Mouse (Mus musculus) heart, embryonic 14.5 days (tissue): ENCODE results near the gene Rora. TPM values are rescaled to one million over a fixed set of nuclear protein-coding genes. Genes with fewer than 3 reads are reported as not detected.
A peak's percentile ranks its signal among the peaks of the same experiment; 100 is the strongest.

ENCODE experiments used
- ATAC-seq: fragments of 200-750 bp; cut with Nextera tagmentation; 2 replicates; pipeline ENCODE4 v1.8.0; 2017; ENCODE audit warnings: low read depth, moderate TSS enrichment; ENCODE audit not compliant: insufficient number of reproducible peaks, insufficient read depth, low FRiP score
- H3K27ac ChIP-seq, 2 experiments: fragments of 200-500 bp in 1 of 2; fragments of 300-500 bp in 1 of 2; sonication (generic) in 1 of 2; replicated peaks in 1 of 2; 2 replicates each; pipeline ENCODE4 v1.5.1; 2012 to 2014; ENCODE audit warnings: low read depth in 2 of 2, low read length in 2 of 2, control low read depth in 1 of 2, mild to moderate bottlenecking in 1 of 2, mixed read lengths in 1 of 2; ENCODE audit not compliant: control insufficient read depth in 1 of 2, insufficient read depth in 1 of 2
- H3K27me3 ChIP-seq: fragments of 300-500 bp; sonication (generic); 2 replicates; pipeline ENCODE4 v1.6.1; 2014; ENCODE audit warnings: mild to moderate bottlenecking, low read length, control low read depth; ENCODE audit not compliant: control insufficient read depth, insufficient read depth
- H3K36me3 ChIP-seq: fragments of 300-500 bp; sonication (generic); 2 replicates; pipeline ENCODE4 v1.6.1; 2014; ENCODE audit warnings: mild to moderate bottlenecking, control low read depth, low read length, mixed read lengths; ENCODE audit not compliant: control insufficient read depth, insufficient read depth
- H3K4me1 ChIP-seq, 2 experiments: fragments of 200-500 bp in 1 of 2; fragments of 300-500 bp in 1 of 2; sonication (generic) in 1 of 2; 2 replicates each; pipeline ENCODE4 v1.6.1; 2012 to 2014; ENCODE audit warnings: low read length in 2 of 2, control low read depth in 1 of 2, mixed read lengths in 1 of 2; ENCODE audit not compliant: control insufficient read depth in 2 of 2, insufficient read depth in 2 of 2
- H3K4me2 ChIP-seq: fragments of 300-500 bp; sonication (generic); 2 replicates; pipeline ENCODE4 v1.6.1; 2014; ENCODE audit warnings: mild to moderate bottlenecking, low read length
- H3K4me3 ChIP-seq, 2 experiments: fragments of 200-500 bp in 1 of 2; fragments of 300-500 bp in 1 of 2; sonication (generic) in 1 of 2; 2 replicates each; pipeline ENCODE4 v1.5.1; 2012 to 2014; ENCODE audit warnings: low read length in 2 of 2, mild to moderate bottlenecking in 2 of 2, control low read depth in 1 of 2, low read depth in 1 of 2, moderate library complexity in 1 of 2; ENCODE audit not compliant: control insufficient read depth in 1 of 2, insufficient read depth in 1 of 2
- H3K9ac ChIP-seq: fragments of 300-500 bp; sonication (generic); 2 replicates; pipeline ENCODE4 v1.6.1; 2014; ENCODE audit warnings: mild to moderate bottlenecking, low read length
- H3K9me3 ChIP-seq: fragments of 300-500 bp; sonication (generic); 2 replicates; pipeline ENCODE4 v1.6.1; 2016; ENCODE audit warnings: low read length, control low read depth; ENCODE audit not compliant: control insufficient read depth
- WGBS: fragments of 180-500 bp; shearing (Covaris S2); extraction: QIAGEN DNeasy Blood & Tissue Kit; methylation state at CpG from one replicate; pipeline ENCODE4 v1.1.7; 2014; 5-methylcytosine and 5-hydroxymethylcytosine counted together
- polyA plus RNA-seq: library from polyadenylated mRNA; unstranded; fragments of >200 nt; fragmentation: Nextera tagmentation; extraction: Ambion mirVana; gene quantifications from 2 replicates; pipeline ENCODE4 v1.2.1, GENCODE M21; 2014

Rora gene
- polyA plus RNA-seq, 1 experiment from 2014 or later, result 6.9 TPM

GRCm38 (mm10) chr9:69141859-69142258 is 488.3 kb downstream of the Rora start:
- Histone ChIP-seq H3K9me3 (peaks cover 14% of the 10 kb centered on the region), H3K27ac (no peak overlapping the region), H3K4me1 (peaks cover 0 to 2% of the 10 kb centered on the region in 2 experiments; a peak in 2 of 4 replicates), H3K27me3 (peaks cover 6% of the 10 kb centered on the region; the same call in 1 of the 2 replicates), H3K36me3 (no peaks in the 10 kb centered on the region), H3K9ac (no peak overlapping the region), H3K4me3 (no peak overlapping the region), H3K4me2 (no peak overlapping the region)
- 67% methylated on average over 4 of the region's 4 CpGs for WGBS
- ATAC-seq, result no peak

- 82% methylated on average over 1 of the region's 1 CpGs for WGBS
- H3K4me2 ChIP-seq, result no peak overlapping the region
- H3K27me3 ChIP-seq, result no peaks in the 10 kb centered on the region
- no peaks in the 10 kb centered on the region for H3K36me3 ChIP-seq
- no peak overlapping the region for H3K27ac ChIP-seq
- no peak overlapping the region for H3K9ac ChIP-seq
- H3K4me1 ChIP-seq, result peaks cover 3 to 4% of the 10 kb centered on the region in 2 experiments; a peak in 3 of 4 replicates
- H3K9me3 ChIP-seq, result peaks cover 17% of the 10 kb centered on the region
- no peak for ATAC-seq
- H3K4me3 ChIP-seq, result no peak overlapping the region
Measured at GRCm38 (mm10) chr9:69146937-69147336, 493.4 kb downstream of the Rora start.

GRCm38 (mm10) chr9:69150224-69150623 is 496.6 kb downstream of the Rora start:
- ATAC-seq, result no peak
- H3K36me3 ChIP-seq, result no peaks in the 10 kb centered on the region
- H3K4me1 ChIP-seq, result peaks cover 3 to 4% of the 10 kb centered on the region in 2 experiments; a peak in 3 of 4 replicates
- H3K9ac ChIP-seq, result no peak overlapping the region
- no peak overlapping the region for H3K4me3 ChIP-seq
- H3K27me3 ChIP-seq, result no peaks in the 10 kb centered on the region
- peaks cover 14% of the 10 kb centered on the region for H3K9me3 ChIP-seq
- H3K27ac ChIP-seq, result no peak overlapping the region
- WGBS, result 53% methylated on average over 14 of the region's 14 CpGs
- H3K4me2 ChIP-seq, result 0 out of 2 replicates have a peak overlapping the region, but pooled peaks have one; percentile 7

GRCm38 (mm10) chr9:69154684-69155083 is 501.1 kb downstream of the Rora start:
- Histone ChIP-seq H3K36me3 (no peaks in the 10 kb centered on the region), H3K4me2 (no peak overlapping the region), H3K27ac (no peak overlapping the region), H3K27me3 (no peaks in the 10 kb centered on the region), H3K9me3 (no peaks in the 10 kb centered on the region), H3K9ac (no peak overlapping the region), H3K4me1 (peaks cover 6 to 11% of the 10 kb centered on the region in 2 experiments; a peak in 3 of 4 replicates), H3K4me3 (no peak overlapping the region)
- 90% methylated on average over 5 of the region's 5 CpGs for WGBS
- no peak for ATAC-seq

GRCm38 (mm10) chr9:69155836-69156595 is 502.4 kb downstream of the Rora start:
- Histone ChIP-seq H3K27ac (no peak overlapping the region), H3K36me3 (no peaks in the 10 kb centered on the region)

GRCm38 (mm10) chr9:69160818-69161217 is 507.2 kb downstream of the Rora start:
- ATAC-seq, result no peak
- Histone ChIP-seq H3K4me2 (no peak overlapping the region), H3K36me3 (no peaks in the 10 kb centered on the region), H3K27me3 (no peaks in the 10 kb centered on the region), H3K4me3 (no peak overlapping the region), H3K9me3 (no peaks in the 10 kb centered on the region), H3K27ac (no peak overlapping the region), H3K9ac (no peak overlapping the region), H3K4me1 (peaks cover 9 to 15% of the 10 kb centered on the region in 2 experiments)
- WGBS, result 84% methylated on average over 5 of the region's 5 CpGs

More at GRCm38 (mm10) chr9:69155836-69156595, 502.4 kb downstream of the Rora start:
- Histone ChIP-seq H3K4me2 (no peak overlapping the region), H3K9me3 (no peaks in the 10 kb centered on the region), H3K9ac (no peak overlapping the region), H3K27me3 (no peaks in the 10 kb centered on the region), H3K4me1 (peaks cover 4 to 8% of the 10 kb centered on the region in 2 experiments; a peak in 2 of 4 replicates), H3K4me3 (no peak overlapping the region)
- WGBS, result 51% methylated on average over 8 of the region's 8 CpGs
- ATAC-seq, result no peak

GRCm38 (mm10) chr9:69164653-69165052 is 511.1 kb downstream of the Rora start:
- ATAC-seq, result no peak

More at GRCm38 (mm10) chr9:69164653-69165052, 511.1 kb downstream of the Rora start:
- WGBS, result 42% methylated on average over 7 of the region's 7 CpGs
- H3K4me1 ChIP-seq, result peaks cover 9% of the 10 kb centered on the region in 2 experiments
- peak overlapping the region; percentile 21 for H3K4me2 ChIP-seq
- no peaks in the 10 kb centered on the region for H3K36me3 ChIP-seq
- H3K4me3 ChIP-seq, result no peak overlapping the region
- no peaks in the 10 kb centered on the region for H3K27me3 ChIP-seq
- H3K9ac ChIP-seq, result no peak overlapping the region
- 0 out of 2 replicates have a peak, but pooled peaks cover 7% of the 10 kb centered on the region for H3K9me3 ChIP-seq
- no peak overlapping the region for H3K27ac ChIP-seq
